Mouse (Mus musculus) layer of hippocampus, postnatal 25 days (tissue): Measurements from ENCODE around the gene Cpsf4l. TPM values are rescaled to one million over a fixed set of nuclear protein-coding genes. Genes with fewer than 3 reads are reported as not detected.

Experiments
- DNase-seq, 2 experiments: peaks; one replicate each; pipeline ENCODE4 v3.0.0; 2022; ENCODE audit warnings: mixed read lengths in 2 of 2, low spot score in 1 of 2; ENCODE audit errors: extremely low spot score in 1 of 2
- total RNA-seq, 2 experiments: library from RNA; stranded (reverse); gene quantifications; 2 replicates each; pipeline ENCODE4 v1.2.3; 2021

The Cpsf4l gene
- total RNA-seq, 2 experiments from 2014 or later = 0.22 TPM; not detected in 1

- DNase-seq = no peak
These were observed 61.0 kb downstream of the Cpsf4l start, which contains the start of gene Cog1 for GRCm38 (mm10) chr11:113648690-113649352. Gene Cog1, plus strand, starts transcription at chr11:113649169.

Other genes starting within 250 kb of the Cpsf4l start
- 10 to 100 TPM; 25.6 to 27.3 TPM for gene Sstr2, start 90.7 kb downstream of the Cpsf4l start, total RNA-seq
- 10 to 100 TPM; 53.4 to 64.0 TPM for gene Cog1, start 60.8 kb downstream of the Cpsf4l start, total RNA-seq
- 10 to 100 TPM; 23.0 to 23.3 TPM for gene Slc39a11, start 59.9 kb downstream of the Cpsf4l start, total RNA-seq
- gene Fam104a, start 25.9 kb downstream of the Cpsf4l start, total RNA-seq = 10 to 100 TPM; 26.6 to 27.9 TPM
- gene D11Wsu47e, start 25.6 kb downstream of the Cpsf4l start, total RNA-seq = 10 to 100 TPM; 11.8 to 13.5 TPM
- gene Cdc42ep4, start 41.9 kb upstream of the Cpsf4l start, total RNA-seq = 10 to 100 TPM; 41.4 to 41.8 TPM